Mouse (Mus musculus): ENCODE measurements around the gene Smim14. TPM values are rescaled to one million over a fixed set of nuclear protein-coding genes. Genes with fewer than 3 reads are reported as not detected.
A peak's percentile ranks its signal among the peaks of the same experiment; 100 is the strongest.

Gene Smim14
- total and polyA plus RNA-seq, 2 experiments from 2014 or later: 153 to 200 TPM

DNA sequence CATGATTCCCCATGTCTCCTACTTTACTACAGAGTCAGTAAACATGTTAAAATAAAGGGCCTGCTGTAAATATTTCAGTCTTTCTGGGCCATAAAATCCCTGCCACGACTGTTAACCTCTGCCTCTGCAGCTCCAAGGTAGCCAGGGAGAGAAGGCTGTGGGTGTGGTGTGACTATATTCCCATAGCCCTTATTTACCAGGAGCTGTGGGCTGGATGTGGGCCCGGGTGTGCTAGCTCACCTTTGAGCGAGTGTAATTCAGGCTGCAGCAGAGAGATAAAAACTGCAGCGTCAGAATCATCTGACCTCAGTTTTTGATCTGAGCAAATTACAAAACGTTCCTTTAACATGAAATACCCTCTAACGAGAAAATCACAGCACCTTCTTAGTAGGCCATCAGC is 116.2 kb downstream of the Smim14 start:
- H3K4me3 ChIP-seq (ENCODE audit: low read length): no peak overlapping the region
- DNase-seq (ENCODE audit: low spot score): no peak
- 88% methylated on average over 6 of the region's 6 CpGs for WGBS
- no peaks in the 10 kb centered on the region for H3K4me1 ChIP-seq (ENCODE audit: insufficient read depth, low read length)
- H3K27me3 ChIP-seq (ENCODE audit: insufficient read depth, low read length): no peaks in the 10 kb centered on the region
- H3K36me3 ChIP-seq (ENCODE audit: insufficient read depth, low read length): peaks cover 48% of the 10 kb centered on the region
- H3K4me2 ChIP-seq (ENCODE audit: low read depth, low read length): no peak overlapping the region
- H3K27ac ChIP-seq: no peak overlapping the region
- no peak for ATAC-seq
- H3K9me3 ChIP-seq (ENCODE audit: low read length): no peaks in the 10 kb centered on the region
- no peak for TF ChIP-seq CTCF (IDR thresholded peaks at IDR 0.05; ENCODE audit: low read depth)
- H3K9ac ChIP-seq (replicated peaks; ENCODE audit: low read length): no peak overlapping the region

DNA sequence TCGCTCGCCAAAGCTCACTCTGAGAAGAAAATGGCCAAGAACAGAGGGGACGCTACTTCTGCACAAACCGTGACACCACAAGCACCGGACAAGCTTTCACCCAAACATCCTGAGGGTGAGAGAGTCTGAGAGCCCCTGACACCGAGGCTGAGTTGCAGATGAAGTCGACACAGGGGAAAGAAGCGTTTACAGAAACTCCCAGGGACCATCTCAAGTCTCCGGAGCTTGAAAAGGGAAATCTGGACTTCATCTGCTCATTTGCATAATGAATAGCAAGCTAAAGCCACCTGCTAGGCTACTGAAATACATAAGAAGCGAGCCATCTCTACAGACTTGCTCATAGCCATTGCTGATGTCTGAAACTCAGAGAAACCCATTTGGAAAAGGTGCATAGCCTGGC is 117.8 kb downstream of the Smim14 start:
- H3K27me3 ChIP-seq (ENCODE audit: insufficient read depth, low read length): no peaks in the 10 kb centered on the region
- 69% methylated on average over 10 of the region's 10 CpGs for whole genome bisulfite sequencing
- no peak overlapping the region for H3K27ac ChIP-seq
- H3K9me3 ChIP-seq (ENCODE audit: low read length): no peaks in the 10 kb centered on the region
- no peak for TF ChIP-seq CTCF (IDR thresholded peaks at IDR 0.05; ENCODE audit: low read depth)
- no peak overlapping the region for H3K9ac ChIP-seq (replicated peaks; ENCODE audit: low read length)
- H3K4me1 ChIP-seq (ENCODE audit: insufficient read depth, low read length): no peaks in the 10 kb centered on the region
- peaks cover 39% of the 10 kb centered on the region for H3K36me3 ChIP-seq (ENCODE audit: insufficient read depth, low read length)
- H3K4me3 ChIP-seq (ENCODE audit: low read length): no peak overlapping the region
- DNase-seq (ENCODE audit: low spot score) (no peak), ATAC-seq (no peak)
- no peak overlapping the region for H3K4me2 ChIP-seq (ENCODE audit: low read depth, low read length)

DNA sequence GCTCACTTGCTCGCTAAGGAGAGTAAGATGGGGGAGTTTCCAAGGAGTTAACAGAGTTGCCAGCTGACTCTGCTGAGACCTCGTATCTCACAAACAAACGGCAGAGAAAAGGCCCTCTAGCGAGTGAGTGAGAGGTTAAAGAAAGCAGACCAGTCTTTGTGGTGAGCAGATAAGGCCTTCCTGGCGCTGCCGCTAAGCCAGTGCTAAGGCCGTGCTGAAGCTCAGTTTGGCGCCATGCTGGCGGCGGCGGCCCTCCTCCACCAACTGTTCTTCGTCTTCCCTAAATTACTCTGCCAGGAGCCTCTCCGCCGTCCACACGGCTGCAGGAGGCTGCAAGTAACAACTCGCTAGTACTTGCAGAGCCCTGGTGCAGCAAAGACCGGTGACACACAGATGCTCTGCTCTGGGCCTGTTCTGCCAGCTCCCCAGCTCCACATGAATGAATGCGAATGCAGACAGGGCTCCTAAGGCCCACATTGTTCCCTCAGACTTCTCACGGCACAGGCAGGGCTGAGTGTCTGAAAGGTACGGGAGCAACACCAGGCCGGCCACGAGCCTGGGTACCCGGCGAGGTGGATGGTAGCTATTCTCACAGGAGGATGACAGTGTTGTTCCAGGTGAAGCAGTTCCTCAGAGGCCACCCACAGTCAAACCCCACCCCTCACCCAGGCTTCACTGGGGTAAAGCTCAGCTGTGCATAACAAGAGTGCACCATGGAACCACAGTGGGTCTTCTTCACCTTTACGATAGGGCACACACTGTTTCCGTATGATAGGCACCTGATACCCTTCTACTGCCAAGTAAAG is 121.1 kb downstream of the Smim14 start:
- H3K27ac ChIP-seq: peak overlapping the region; percentile 66

DNA sequence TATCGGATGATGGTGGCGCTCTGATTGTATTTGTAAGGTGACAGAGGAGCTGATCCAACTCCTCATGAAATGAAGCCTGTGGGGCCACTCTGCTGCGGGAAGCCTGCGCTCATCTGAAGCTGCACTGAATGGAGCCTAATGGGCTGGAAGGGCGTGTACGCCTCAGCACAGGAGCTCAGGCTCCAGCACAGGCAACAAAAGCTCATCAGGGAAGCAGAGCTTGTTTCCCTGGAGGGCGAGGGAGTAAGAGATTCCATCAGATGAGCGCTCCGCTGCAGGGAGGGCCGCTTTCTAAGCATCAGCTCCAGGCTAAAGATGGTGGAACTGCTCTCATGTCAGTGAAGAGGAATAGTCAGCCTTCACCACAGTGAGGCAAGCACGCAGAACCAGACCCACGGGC is 129.0 kb downstream of the Smim14 start:
- no peak for TF ChIP-seq CTCF (IDR thresholded peaks at IDR 0.05; ENCODE audit: low read depth)
- peak; percentile 24 for DNase-seq (ENCODE audit: low spot score)
- Histone ChIP-seq H3K9ac (replicated peaks; ENCODE audit: low read length) (no peak overlapping the region), H3K4me2 (ENCODE audit: low read depth, low read length) (no peak overlapping the region), H3K4me3 (ENCODE audit: low read length) (no peak overlapping the region), H3K4me1 (ENCODE audit: insufficient read depth, low read length) (no peaks in the 10 kb centered on the region), H3K27ac (peak overlapping the region; percentile 22; the same call in 1 of the 2 replicates), H3K36me3 (ENCODE audit: insufficient read depth, low read length) (peaks cover 34% of the 10 kb centered on the region), H3K27me3 (ENCODE audit: insufficient read depth, low read length) (no peaks in the 10 kb centered on the region), H3K9me3 (ENCODE audit: low read length) (no peaks in the 10 kb centered on the region)
- 29% methylated on average over 12 of the region's 12 CpGs for WGBS
- ATAC-seq: peak; percentile 52

More for the DNA sequence above, 121.1 kb downstream of the Smim14 start:
- Histone ChIP-seq H3K4me2 (ENCODE audit: low read depth, low read length) (no peak overlapping the region), H3K4me3 (ENCODE audit: low read length) (no peak overlapping the region), H3K9ac (replicated peaks; ENCODE audit: low read length) (0 out of 2 replicates have a peak overlapping the region, but pooled peaks have one; percentile 21), H3K4me1 (ENCODE audit: insufficient read depth, low read length) (no peaks in the 10 kb centered on the region), H3K36me3 (ENCODE audit: insufficient read depth, low read length) (peaks cover 32% of the 10 kb centered on the region), H3K27me3 (ENCODE audit: insufficient read depth, low read length) (no peaks in the 10 kb centered on the region), H3K9me3 (ENCODE audit: low read length) (no peaks in the 10 kb centered on the region)
- WGBS: 25% methylated on average over 26 of the region's 26 CpGs
- DNase-seq (ENCODE audit: low spot score) (peak; percentile 56), ATAC-seq (peak; percentile 38; the same call in 1 of the 2 replicates)
- TF ChIP-seq CTCF (IDR thresholded peaks at IDR 0.05; ENCODE audit: low read depth): no peak

DNA sequence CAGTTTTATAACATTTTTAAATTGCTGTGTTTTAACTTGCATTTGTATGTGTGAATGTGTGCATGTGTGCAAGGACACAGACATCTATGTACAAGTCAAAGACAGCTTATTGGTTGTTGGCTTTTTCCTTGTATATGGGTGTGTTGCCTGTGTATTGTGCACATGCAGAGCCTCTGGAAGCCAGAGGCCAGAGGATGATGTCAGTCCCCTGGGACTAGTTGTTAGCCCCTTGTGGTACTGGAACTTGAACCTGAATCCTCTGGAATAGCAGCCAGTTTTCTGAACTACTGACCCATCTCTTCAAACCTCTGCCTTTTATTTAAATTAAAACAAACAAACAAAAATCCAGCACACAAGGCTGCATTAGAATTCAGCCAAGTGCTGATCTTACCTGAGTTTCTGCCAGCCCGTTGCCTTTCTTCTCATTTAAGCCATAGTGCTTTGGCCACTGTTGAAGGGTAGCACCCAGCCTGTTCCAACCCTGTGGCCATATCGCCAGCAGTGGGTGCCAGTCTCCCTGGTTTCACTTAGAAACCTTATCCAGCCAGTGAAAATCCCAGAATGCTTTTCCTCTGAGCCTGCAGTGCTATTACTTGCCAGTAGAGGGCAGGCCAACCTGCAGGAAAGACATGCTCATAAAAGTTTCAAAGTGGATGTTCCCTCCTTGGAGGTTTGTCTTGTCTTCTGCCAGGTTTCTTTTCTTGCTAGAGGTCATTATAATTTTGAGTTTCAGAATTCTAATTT is 135.6 kb downstream of the Smim14 start:
- peak; percentile 75 for ATAC-seq
- Histone ChIP-seq H3K9me3 (ENCODE audit: low read length) (no peaks in the 10 kb centered on the region), H3K4me2 (ENCODE audit: low read depth, low read length) (no peak overlapping the region), H3K27ac (peak overlapping the region; percentile 23; the same call in 1 of the 2 replicates), H3K9ac (replicated peaks; ENCODE audit: low read length) (no peak overlapping the region), H3K27me3 (ENCODE audit: insufficient read depth, low read length) (no peaks in the 10 kb centered on the region), H3K4me3 (ENCODE audit: low read length) (no peak overlapping the region), H3K4me1 (ENCODE audit: insufficient read depth, low read length) (no peaks in the 10 kb centered on the region), H3K36me3 (ENCODE audit: insufficient read depth, low read length) (peaks cover 39% of the 10 kb centered on the region)
- DNase-seq (ENCODE audit: low spot score): peak; percentile 84
- WGBS: 31% methylated on average over 2 of the region's 2 CpGs
- peak; percentile 95 for TF ChIP-seq CTCF (IDR thresholded peaks at IDR 0.05; ENCODE audit: low read depth)

Other genes with a start within 250 kb of the Smim14 start
- gene Rfc1, start 201.5 kb downstream of the Smim14 start, total RNA-seq (2014; rRNA removed): 18.6 and 26.0 TPM in 2 replicates
- gene Rfc1, start 201.5 kb downstream of the Smim14 start, polyA plus RNA-seq (2015; fragmentation: Nextera tagmentation; extraction: Ambion mirVana): 31.2 and 33.0 TPM in 2 replicates
- gene Klb, start 188.9 kb downstream of the Smim14 start, total RNA-seq (2014; rRNA removed): 0.14 TPM in 1 of 2 replicates, not detected in the other
- 0.09 and 0.13 TPM in 2 replicates for gene Klb, start 188.9 kb downstream of the Smim14 start, polyA plus RNA-seq (2015; fragmentation: Nextera tagmentation; extraction: Ambion mirVana)
- gene Rpl9, start 145.7 kb downstream of the Smim14 start, total RNA-seq (2014; rRNA removed): 890 and 1,017 TPM in 2 replicates
- gene Rpl9, start 145.7 kb downstream of the Smim14 start, polyA plus RNA-seq (2015; fragmentation: Nextera tagmentation; extraction: Ambion mirVana): 640 and 652 TPM in 2 replicates
- gene Lias, start 145.7 kb downstream of the Smim14 start, total RNA-seq (2014; rRNA removed): 19.4 and 23.4 TPM in 2 replicates
- gene Lias, start 145.7 kb downstream of the Smim14 start, polyA plus RNA-seq (2015; fragmentation: Nextera tagmentation; extraction: Ambion mirVana): 65.5 and 66.8 TPM in 2 replicates
- gene Ugdh, start 101.2 kb downstream of the Smim14 start, total RNA-seq (2014; rRNA removed): 15.0 and 18.8 TPM in 2 replicates
- 30.7 and 32.1 TPM in 2 replicates for gene Ugdh, start 101.2 kb downstream of the Smim14 start, polyA plus RNA-seq (2015; fragmentation: Nextera tagmentation; extraction: Ambion mirVana)
- gene Gm43552, start 44.4 kb downstream of the Smim14 start, total RNA-seq (2014; rRNA removed): not detected in 2 replicates
- not detected in 2 replicates for gene Gm43552, start 44.4 kb downstream of the Smim14 start, polyA plus RNA-seq (2015; fragmentation: Nextera tagmentation; extraction: Ambion mirVana)
- 36.5 and 41.9 TPM in 2 replicates for gene Ube2k, start within 50 bp of the Smim14 start, total RNA-seq (2014; rRNA removed)
- 199 and 204 TPM in 2 replicates for gene Ube2k, start within 50 bp of the Smim14 start, polyA plus RNA-seq (2015; fragmentation: Nextera tagmentation; extraction: Ambion mirVana)
- 67.2 and 75.5 TPM in 2 replicates for gene Pds5a, start 161.1 kb upstream of the Smim14 start, total RNA-seq (2014; rRNA removed)
- gene Pds5a, start 161.1 kb upstream of the Smim14 start, polyA plus RNA-seq (2015; fragmentation: Nextera tagmentation; extraction: Ambion mirVana): 24.3 and 24.9 TPM in 2 replicates
- gene N4bp2, start 226.3 kb upstream of the Smim14 start, total RNA-seq (2014; rRNA removed): 27.4 and 41.7 TPM in 2 replicates
- gene N4bp2, start 226.3 kb upstream of the Smim14 start, polyA plus RNA-seq (2015; fragmentation: Nextera tagmentation; extraction: Ambion mirVana): 9.7 and 10.0 TPM in 2 replicates